Mouse (Mus musculus) midbrain, embryonic 12.5 days (tissue): ENCODE results near the gene Reg2. TPM values are rescaled to one million over a fixed set of nuclear protein-coding genes. Genes with fewer than 3 reads are reported as not detected.

Source experiments
- polyA plus RNA-seq: library from polyadenylated mRNA; unstranded; fragments of >200 nt; fragmentation: Nextera tagmentation; extraction: Ambion mirVana; gene quantifications from 2 replicates; pipeline ENCODE4 v1.2.1, GENCODE M21; 2016

Gene Reg2
- polyA plus RNA-seq, 1 experiment from 2014 or later: not detected

Other genes with a start within 250 kb of the Reg2 start
- gene Reg3b, start 25.0 kb upstream of the Reg2 start, polyA plus RNA-seq: not detected in 2 replicates
- not detected in 2 replicates for gene Reg3d, start 16.8 kb upstream of the Reg2 start, polyA plus RNA-seq
- gene Reg3a, start 14.9 kb upstream of the Reg2 start, polyA plus RNA-seq: not detected in 2 replicates
- gene Reg1, start 27.1 kb downstream of the Reg2 start, polyA plus RNA-seq: not detected in 2 replicates
- gene Reg3g, start 73.2 kb downstream of the Reg2 start, polyA plus RNA-seq: not detected in 2 replicates